Mouse (Mus musculus): Measurements from ENCODE around the gene Lhx9. TPM values are rescaled to one million over a fixed set of nuclear protein-coding genes. Genes with fewer than 3 reads are reported as not detected.

Gene Lhx9
- polyA plus RNA-seq, 1 experiment from 2014 or later = 44.5 TPM

- Histone ChIP-seq H3K4me2 (peak overlapping the region; percentile 61), H3K27ac (peak overlapping the region; percentile 57; the same call in 1 of the 2 replicates)
- WGBS = 3% methylated on average over 12 of the region's 12 CpGs
Observed at GRCm38 (mm10) chr1:138846131-138846530, 2.2 kb downstream of the Lhx9 start.

GRCm38 (mm10) chr1:138845481-138845880, 2.9 kb downstream of the Lhx9 start:
- peak overlapping the region; percentile 61 for H3K4me2 ChIP-seq
- 8% methylated on average over 3 of the region's 3 CpGs for WGBS
- peaks cover 51% of the 10 kb centered on the region for H3K4me1 ChIP-seq
- no peak for ATAC-seq (ENCODE audit: low FRiP score)
- H3K9me3 ChIP-seq = no peaks in the 10 kb centered on the region
- H3K9ac ChIP-seq = no peak overlapping the region
- H3K36me3 ChIP-seq (replicated peaks) = no peaks in the 10 kb centered on the region
- no peak overlapping the region for H3K27ac ChIP-seq
- H3K27me3 ChIP-seq = peaks cover 86% of the 10 kb centered on the region
- H3K4me3 ChIP-seq (replicated peaks) = peak overlapping the region; percentile 38

More at GRCm38 (mm10) chr1:138846131-138846530, 2.2 kb downstream of the Lhx9 start:
- H3K9ac ChIP-seq = peak overlapping the region; percentile 34; the same call in 1 of the 2 replicates
- H3K4me3 ChIP-seq (replicated peaks) = peak overlapping the region; percentile 38
- 0 out of 2 replicates have a peak, but pooled peaks cover 2% of the 10 kb centered on the region for H3K36me3 ChIP-seq (replicated peaks)
- H3K9me3 ChIP-seq = no peaks in the 10 kb centered on the region
- ATAC-seq (ENCODE audit: low FRiP score) = no peak
- H3K4me1 ChIP-seq = peaks cover 51% of the 10 kb centered on the region
- H3K27me3 ChIP-seq = peaks cover 88% of the 10 kb centered on the region

GRCm38 (mm10) chr1:138844166-138844565, 4.2 kb downstream of the Lhx9 start:
- Histone ChIP-seq H3K4me1 (peaks cover 51% of the 10 kb centered on the region), H3K36me3 (replicated peaks) (no peaks in the 10 kb centered on the region), H3K4me2 (peak overlapping the region; percentile 61), H3K4me3 (replicated peaks) (peak overlapping the region; percentile 40), H3K9me3 (no peaks in the 10 kb centered on the region), H3K27ac (peak overlapping the region; percentile 91; the same call in 1 of the 2 replicates), H3K27me3 (peaks cover 86% of the 10 kb centered on the region), H3K9ac (peak overlapping the region; percentile 61; the same call in 1 of the 2 replicates)
- no peak for ATAC-seq (ENCODE audit: low FRiP score)
- 1% methylated on average over 3 of the region's 3 CpGs for WGBS

- peak overlapping the region; percentile 40 for H3K4me3 ChIP-seq (replicated peaks)
- peak overlapping the region; percentile 61 for H3K9ac ChIP-seq
- peak; percentile 53 for ATAC-seq (ENCODE audit: low FRiP score)
- H3K36me3 ChIP-seq (replicated peaks) = no peaks in the 10 kb centered on the region
- peaks cover 86% of the 10 kb centered on the region for H3K27me3 ChIP-seq
- H3K4me1 ChIP-seq = peaks cover 46% of the 10 kb centered on the region
- no peaks in the 10 kb centered on the region for H3K9me3 ChIP-seq
- H3K27ac ChIP-seq = peak overlapping the region; percentile 91
- WGBS = under 1% methylated on average over 35 of the region's 35 CpGs
- H3K4me2 ChIP-seq = peak overlapping the region; percentile 61
Observed at GRCm38 (mm10) chr1:138843361-138844091, 4.9 kb downstream of the Lhx9 start.

GRCm38 (mm10) chr1:138842756-138843155, 5.6 kb downstream of the Lhx9 start:
- Histone ChIP-seq H3K4me2 (peak overlapping the region; percentile 61), H3K36me3 (replicated peaks) (no peaks in the 10 kb centered on the region), H3K4me3 (replicated peaks) (peak overlapping the region; percentile 52), H3K9ac (peak overlapping the region; percentile 74), H3K9me3 (no peaks in the 10 kb centered on the region), H3K4me1 (peaks cover 46% of the 10 kb centered on the region), H3K27me3 (peaks cover 86% of the 10 kb centered on the region), H3K27ac (peak overlapping the region; percentile 91)
- WGBS = under 1% methylated on average over 10 of the region's 10 CpGs
- ATAC-seq (ENCODE audit: low FRiP score) = no peak

GRCm38 (mm10) chr1:138842315-138842714, 6.1 kb downstream of the Lhx9 start:
- Histone ChIP-seq H3K9ac (peak overlapping the region; percentile 74), H3K9me3 (no peaks in the 10 kb centered on the region), H3K27me3 (peaks cover 86% of the 10 kb centered on the region), H3K36me3 (replicated peaks) (no peaks in the 10 kb centered on the region), H3K27ac (peak overlapping the region; percentile 91), H3K4me2 (peak overlapping the region; percentile 61), H3K4me3 (replicated peaks) (peak overlapping the region; percentile 52), H3K4me1 (peaks cover 46% of the 10 kb centered on the region)
- ATAC-seq (ENCODE audit: low FRiP score) = peak; percentile 64
- WGBS = 0% methylated on average over 8 of the region's 8 CpGs

GRCm38 (mm10) chr1:138841306-138842095, 6.9 kb downstream of the Lhx9 start:
- Histone ChIP-seq H3K4me2 (peak overlapping the region; percentile 61), H3K4me1 (peaks cover 43% of the 10 kb centered on the region), H3K27ac (peak overlapping the region; percentile 91), H3K4me3 (replicated peaks) (peak overlapping the region; percentile 52), H3K27me3 (peaks cover 86% of the 10 kb centered on the region), H3K9me3 (no peaks in the 10 kb centered on the region), H3K9ac (peak overlapping the region; percentile 74), H3K36me3 (replicated peaks) (no peaks in the 10 kb centered on the region)
- no peak; the same call in 1 of the 2 replicates for ATAC-seq (ENCODE audit: low FRiP score)
- 4% methylated on average over 54 of the region's 54 CpGs for WGBS

- no peaks in the 10 kb centered on the region for H3K36me3 ChIP-seq (replicated peaks)
- H3K9ac ChIP-seq = peak overlapping the region; percentile 74
- peaks cover 86% of the 10 kb centered on the region for H3K27me3 ChIP-seq
- H3K4me1 ChIP-seq = peaks cover 38% of the 10 kb centered on the region
- H3K4me3 ChIP-seq (replicated peaks) = peak overlapping the region; percentile 52
- ATAC-seq (ENCODE audit: low FRiP score) = no peak
- peak overlapping the region; percentile 61 for H3K4me2 ChIP-seq
- H3K27ac ChIP-seq = peak overlapping the region; percentile 91
- no peaks in the 10 kb centered on the region for H3K9me3 ChIP-seq
- 3% methylated on average over 25 of the region's 25 CpGs for WGBS
Observed at GRCm38 (mm10) chr1:138840440-138841305, 7.7 kb downstream of the Lhx9 start.

GRCm38 (mm10) chr1:138839809-138840430, 8.5 kb downstream of the Lhx9 start:
- ATAC-seq (ENCODE audit: low FRiP score) = no peak
- H3K36me3 ChIP-seq (replicated peaks) = no peaks in the 10 kb centered on the region
- peak overlapping the region; percentile 71 for H3K27ac ChIP-seq
- peaks cover 82% of the 10 kb centered on the region for H3K27me3 ChIP-seq
- H3K4me1 ChIP-seq = peaks cover 35% of the 10 kb centered on the region
- 2% methylated on average over 16 of the region's 16 CpGs for WGBS
- peak overlapping the region; percentile 61 for H3K4me2 ChIP-seq
- peak overlapping the region; percentile 74 for H3K9ac ChIP-seq
- H3K4me3 ChIP-seq (replicated peaks) = peak overlapping the region; percentile 52
- H3K9me3 ChIP-seq = no peaks in the 10 kb centered on the region

- Histone ChIP-seq H3K27ac (peak overlapping the region; percentile 71; the same call in 1 of the 2 replicates), H3K4me1 (peaks cover 35% of the 10 kb centered on the region), H3K4me3 (replicated peaks) (peak overlapping the region; percentile 52), H3K27me3 (peaks cover 82% of the 10 kb centered on the region), H3K36me3 (replicated peaks) (no peaks in the 10 kb centered on the region), H3K9me3 (no peaks in the 10 kb centered on the region), H3K9ac (peak overlapping the region; percentile 74), H3K4me2 (peak overlapping the region; percentile 61)
- no peak for ATAC-seq (ENCODE audit: low FRiP score)
- WGBS = 7% methylated on average over 2 of the region's 2 CpGs
Observed at GRCm38 (mm10) chr1:138839291-138839690, 9.1 kb downstream of the Lhx9 start.
